Mouse (Mus musculus) heart, postnatal 36 days (tissue): ENCODE results near the gene Ppp3r1. TPM values are rescaled to one million over a fixed set of nuclear protein-coding genes. Genes with fewer than 3 reads are reported as not detected.
"Not testable (repeated sequence)": the region's sequence is repeated elsewhere in the genome, so short reads cannot be mapped to it uniquely, and the experiment has no call there.

Experiments
- DNase-seq, 2 experiments: peaks; one replicate each; pipeline ENCODE4 v3.0.0; 2021 to 2022
- intact Hi-C: fragments of 180-260 bp; cut with DNase I; formaldehyde crosslinking; loops from one replicate; pipeline ENCODE4 v1.15.1; 2025
- total RNA-seq, 2 experiments: library from RNA; stranded (reverse); gene quantifications; 2 replicates each; pipeline ENCODE4 v1.2.3; 2021

The Ppp3r1 gene
- total RNA-seq, 2 experiments from 2014 or later = 67.7 to 70.0 TPM

GRCm38 (mm10) chr11:17199170-17199569 lies 40.1 kb downstream of the Ppp3r1 start:
- intact Hi-C loops = no loop called here
- DNase-seq = no peak

DNA sequence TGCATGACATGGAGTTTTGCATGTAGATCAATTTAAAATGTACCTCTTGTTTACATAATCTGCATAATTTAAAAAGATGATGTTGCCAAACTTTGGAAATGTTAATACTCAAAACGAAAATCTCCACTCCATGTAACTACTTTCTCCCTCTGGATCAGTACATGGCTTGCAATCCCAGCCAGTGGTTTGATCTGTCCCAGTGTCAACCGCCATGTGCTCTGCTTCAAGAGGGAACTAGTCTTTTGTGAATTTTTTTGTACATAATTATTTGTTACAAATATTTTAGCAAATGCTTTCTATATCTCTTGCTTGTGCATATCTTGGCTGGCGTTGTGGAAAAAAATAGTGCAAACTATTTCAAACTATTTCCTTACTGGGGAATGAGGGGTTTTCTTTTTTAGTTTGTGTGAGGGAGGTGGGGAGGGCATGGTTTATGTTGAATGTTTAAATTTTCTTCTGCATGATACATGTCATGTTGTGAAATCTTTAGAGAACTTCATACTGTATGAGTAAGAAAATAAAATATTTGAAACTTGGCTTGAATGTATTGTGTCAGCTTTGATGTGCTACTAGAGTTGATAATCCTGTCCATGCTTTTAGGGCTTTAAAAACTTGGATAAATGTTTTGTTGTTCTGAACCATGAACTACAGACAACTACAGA lies 40.9 kb downstream of the Ppp3r1 start:
- intact Hi-C loops = no loop called here
- no peak for DNase-seq

DNA sequence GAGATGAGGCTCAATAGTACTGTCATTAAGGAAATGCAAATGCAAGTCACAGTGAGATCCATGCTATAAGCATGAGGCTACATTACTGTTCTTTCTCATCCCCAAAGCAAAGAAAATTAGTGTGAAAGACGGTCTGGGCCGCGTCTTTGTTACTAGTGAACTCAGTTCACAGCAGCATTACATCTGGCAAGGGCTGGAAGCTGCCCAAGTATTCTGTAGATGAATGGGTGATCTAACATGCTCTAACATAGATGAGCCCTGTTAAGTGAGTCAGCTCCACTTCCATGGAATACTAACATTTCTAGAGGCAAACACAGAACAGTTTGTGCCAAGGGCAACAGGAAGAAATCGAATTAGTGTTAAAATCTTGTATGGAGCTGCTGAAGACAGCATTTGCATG lies 41.9 kb downstream of the Ppp3r1 start:
- no peak for DNase-seq
- intact Hi-C loops = no loop called here

DNA sequence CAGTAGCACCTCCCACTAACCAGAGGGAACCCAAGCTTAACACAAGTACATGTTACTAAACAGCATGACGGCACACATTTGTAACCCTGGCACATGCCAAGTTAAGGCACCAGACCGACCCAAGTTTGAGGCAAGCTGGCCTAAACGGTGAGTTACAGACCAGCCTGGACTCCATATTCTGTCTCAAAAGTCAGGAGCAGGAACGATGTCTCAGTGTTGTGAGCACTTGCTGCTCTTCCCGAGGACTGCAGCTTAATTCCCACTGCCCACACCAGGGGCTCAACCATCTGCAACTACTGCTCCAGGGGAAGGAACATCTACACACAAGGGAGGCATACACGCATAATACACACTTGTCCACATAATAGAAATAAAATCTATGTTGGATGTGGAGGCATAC lies 43.4 kb downstream of the Ppp3r1 start:
- intact Hi-C loops = no loop called here
- DNase-seq = no peak

- DNase-seq = peak; percentile 95 to 97
- intact Hi-C loops = loop anchor here (1.0 to 10.0 kb wide), 6 partner anchors 45 to 707 kb away; partner anchors contain the start of genes C1d, Cnrip1, Fbxo48 and Plek
These were observed 52.4 kb downstream of the Ppp3r1 start, which contains the start of gene Pno1 for GRCm38 (mm10) chr11:17211258-17212140. Gene Pno1, minus strand, starts transcription at chr11:17211568.

- intact Hi-C loops = loop anchor here (5.0 to 10.0 kb wide), 3 partner anchors 160 to 707 kb away; partner anchors contain the start of genes Cnrip1, Plek and Sec61g
These were observed 53.1 kb downstream of the Ppp3r1 start for GRCm38 (mm10) chr11:17212141-17212495.

GRCm38 (mm10) chr11:17212903-17213509 lies 53.9 kb downstream of the Ppp3r1 start:
- intact Hi-C loops = loop anchor here (5.0 to 10.0 kb wide), 3 partner anchors 161 to 708 kb away; partner anchors contain the start of genes Cnrip1, Plek and Sec61g
- no peak for DNase-seq

More at GRCm38 (mm10) chr11:17212141-17212495, 53.1 kb downstream of the Ppp3r1 start:
- no peak for DNase-seq

GRCm38 (mm10) chr11:17215475-17215874 lies 56.4 kb downstream of the Ppp3r1 start:
- intact Hi-C loops = loop anchor here (10.0 kb wide), 1 partner anchor 711 kb away; the partner anchor contains the start of gene Sec61g
- no peak for DNase-seq

- intact Hi-C loops = no loop called here
- DNase-seq = no peak
These were observed 62.1 kb downstream of the Ppp3r1 start for GRCm38 (mm10) chr11:17221126-17221525.

GRCm38 (mm10) chr11:17232792-17233191 lies 73.7 kb downstream of the Ppp3r1 start:
- no peak for DNase-seq

DNA sequence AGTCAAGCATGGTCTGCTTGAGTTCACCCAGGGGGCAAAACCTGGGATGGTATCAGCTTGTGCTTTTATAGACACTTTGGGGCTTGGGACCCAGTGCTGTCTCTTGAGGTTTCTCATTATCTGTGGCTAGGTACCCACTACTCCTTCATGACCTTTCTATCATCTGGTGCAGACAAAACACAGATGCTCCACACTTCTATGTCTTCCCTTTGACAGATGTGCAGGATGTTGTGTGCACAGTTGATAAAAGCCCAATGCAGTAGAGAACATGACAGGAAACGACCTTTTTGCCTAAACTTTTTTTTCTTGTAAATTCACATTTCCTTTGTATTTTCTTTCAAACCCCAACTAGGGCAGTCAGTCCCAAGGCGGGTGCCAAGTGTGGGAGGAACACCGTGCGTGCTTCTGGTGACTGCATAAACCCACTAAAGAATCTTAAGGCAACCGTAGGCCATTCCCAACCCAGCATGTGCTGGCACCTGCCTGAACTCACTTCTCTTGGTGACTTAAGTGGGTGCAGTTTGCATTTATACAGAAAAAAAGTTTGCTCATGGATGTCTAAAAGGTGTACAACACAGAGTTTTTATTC lies 77.5 kb downstream of the Ppp3r1 start:
- DNase-seq = no peak
- intact Hi-C loops = no loop called here

More at GRCm38 (mm10) chr11:17232792-17233191, 73.7 kb downstream of the Ppp3r1 start:
- intact Hi-C loops = no loop called here

DNA sequence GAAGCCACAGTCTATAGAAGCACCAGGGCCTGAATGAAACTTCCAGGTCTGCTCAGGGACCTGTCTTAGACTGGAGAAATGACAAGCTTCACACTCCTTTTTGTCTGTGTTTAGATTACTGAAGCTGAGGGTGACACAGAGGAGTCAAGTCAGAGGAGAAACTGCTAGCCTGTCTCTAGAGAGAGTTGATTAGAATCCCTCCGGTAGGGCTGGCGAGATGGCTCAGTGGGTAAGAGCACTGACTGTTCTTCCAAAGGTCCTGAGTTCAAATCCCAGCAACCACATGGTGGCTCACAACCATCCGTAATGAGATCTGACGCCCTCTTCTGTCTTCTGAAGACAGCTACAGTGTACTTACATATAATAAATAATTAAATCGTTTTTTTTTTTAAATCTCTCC lies 79.5 kb downstream of the Ppp3r1 start:
- intact Hi-C loops, DNase-seq: not testable (repeated sequence)

DNA sequence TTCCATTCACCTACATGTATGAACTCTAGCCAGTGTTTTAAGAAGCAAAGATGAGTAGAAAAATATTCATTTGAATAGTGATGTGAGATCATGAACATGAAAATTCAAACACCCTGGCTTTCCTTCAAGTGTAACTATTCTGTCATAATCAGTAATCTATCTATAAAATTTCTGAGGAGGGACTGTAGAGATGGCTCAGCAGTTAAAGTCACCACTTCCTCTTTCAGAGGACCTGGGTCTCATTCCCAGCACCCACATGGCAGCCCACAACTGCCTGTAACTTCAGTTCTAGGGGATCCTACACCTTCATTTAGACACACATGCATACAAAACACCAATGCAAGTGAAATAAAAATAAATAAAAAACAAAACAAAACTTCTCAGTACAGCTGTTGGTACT lies 89.7 kb downstream of the Ppp3r1 start:
- intact Hi-C loops = no loop called here
- DNase-seq = no peak

Other genes with a start within 250 kb of the Ppp3r1 start
- under 1 TPM; 0.16 to 0.28 TPM for gene Fbxo48, start 207.9 kb upstream of the Ppp3r1 start, total RNA-seq
- 1 to 10 TPM; 4.2 to 4.5 TPM for gene Cnrip1, start 107.7 kb upstream of the Ppp3r1 start, total RNA-seq
- 1 to 10 TPM; 4.7 to 4.9 TPM for gene Plek, start 106.9 kb upstream of the Ppp3r1 start, total RNA-seq
- 10 to 100 TPM in 1 of 2 experiments, 1 to 10 TPM in 1; 9.8 to 11.8 TPM for gene Wdr92, start 22.8 kb downstream of the Ppp3r1 start, total RNA-seq
- gene Pno1, start 52.3 kb downstream of the Ppp3r1 start, total RNA-seq = 10 to 100 TPM; 32.9 to 34.7 TPM
- 10 to 100 TPM; 35.2 to 35.6 TPM for gene C1d, start 98.3 kb downstream of the Ppp3r1 start, total RNA-seq